18 mouse cellular contexts compared by ENCODE assay signal in the genomic region with DNA sequence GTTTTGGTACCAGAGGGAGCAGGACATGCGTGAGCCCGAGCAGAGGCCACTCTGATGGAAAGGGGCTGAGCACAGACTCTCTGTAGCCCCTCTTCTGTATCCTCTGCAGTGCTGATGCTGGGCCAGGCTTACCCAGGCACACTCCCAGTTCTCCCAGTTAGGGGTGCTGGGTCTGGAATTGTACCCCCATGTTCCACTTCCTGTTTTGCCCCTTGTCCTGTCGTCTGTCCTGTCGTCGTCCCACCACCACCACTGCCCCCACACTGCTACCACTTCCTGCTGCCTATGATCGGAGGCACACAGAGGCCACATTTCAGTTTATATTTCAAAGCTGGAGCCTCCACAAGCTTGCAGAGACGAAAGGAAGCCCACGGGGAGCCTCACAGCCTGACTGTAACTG.
A peak's percentile ranks its signal among the peaks of the same experiment; 100 is the strongest.
DNase-seq lines count a peak whose midpoint lies in the region; ATAC-seq and TF ChIP-seq lines count a peak whose summit lies in the region.
"Had no signal": no experiment of that assay in that cellular context is flagged by ENCODE, and none has a peak within 500 bp of the region (broad histone marks: within the 10 kb centered on the region; RNA-seq: fewer than 3 reads in every experiment).

No protein-coding gene starts in this region.

- ATAC-seq in common myeloid progenitor, adult 5-6 weeks (replicated peaks; ENCODE audit: low read depth, poor library complexity, severe bottlenecking) = peak; percentile 50; the same call in 1 of the 2 replicates
- ATAC-seq in megakaryocyte progenitor cell, adult 5-6 weeks (replicated peaks; ENCODE audit: poor library complexity) = 0 out of 2 replicates have a peak, but pooled peaks have one; percentile 23
- ATAC-seq: CD4-positive, CD25-positive, alpha-beta regulatory T cell, adult 4 months had no signal

- no peak for TF ChIP-seq CTCF in layer of hippocampus, adult 2 months (conservative IDR thresholded peaks at IDR 0.05)

- DNase-seq in heart, adult 11 months = peak; percentile 58
- no peak for DNase-seq in heart, postnatal 4 days
- no peak for DNase-seq in layer of hippocampus, adult 2 months (ENCODE audit: low spot score in 2 of 2)
- no peak for DNase-seq in layer of hippocampus, adult 9-10 months (ENCODE audit: low spot score)
- no peak for DNase-seq in left cerebral cortex, postnatal 10 days (ENCODE audit: extremely low spot score in 1 of 2, low spot score in 2 of 2)
- DNase-seq: adrenal gland, adult 8-10 months; adrenal gland, postnatal 36 days; B cell, adult 2 months; gastrocnemius, postnatal 36 days; heart, adult 2 months; heart, postnatal 14 days had no signal

- peak overlapping the region; percentile 28; the same call in 1 of the 2 replicates for H3K27ac ChIP-seq in layer of hippocampus, adult 2 months
- H3K27ac ChIP-seq: embryonic facial prominence, embryonic 12.5 days; heart, adult 2 months; heart, embryonic 15.5 days had no signal

- no peak overlapping the region for H3K4me3 ChIP-seq in layer of hippocampus, adult 2 months
- H3K4me3 ChIP-seq: embryonic facial prominence, embryonic 12.5 days; forebrain, embryonic 15.5 days; heart, adult 2 months; heart, embryonic 15.5 days; hindbrain, embryonic 15.5 days had no signal

- intact Hi-C loops in left cerebral cortex, postnatal 10 days (cut with DNase I) = no loop called here
